Mouse (Mus musculus) MEL (cell line): Measurements from ENCODE around the gene Ilf3. TPM values are rescaled to one million over a fixed set of nuclear protein-coding genes. Genes with fewer than 3 reads are reported as not detected.

ENCODE experiments used
- DNase-seq: peaks from one replicate; pipeline ENCODE4 v3.0.0; 2011; ENCODE audit warnings: low read depth, low spot score
- H3K27ac ChIP-seq: 2 replicates; pipeline ENCODE4 v1.5.1; 2012; ENCODE audit warnings: low read depth, mild to moderate bottlenecking, control low read depth, low read length, moderate library complexity; ENCODE audit not compliant: control insufficient read depth
- H3K27me3 ChIP-seq, 2 experiments: fragments of 150-350 bp in 1 of 2; sonication (generic) in 1 of 2; 2 replicates each; pipeline ENCODE4 v1.6.1; 2012; ENCODE audit warnings: low read length in 2 of 2, mild to moderate bottlenecking in 2 of 2, improper control_type of control experiment in 1 of 2, moderate library complexity in 1 of 2; ENCODE audit not compliant: insufficient read depth in 2 of 2, control insufficient read depth in 1 of 2
- H3K36me3 ChIP-seq, 2 experiments: 2 replicates each; pipeline ENCODE4 v1.6.1; 2012 to 2014; ENCODE audit warnings: low read length in 2 of 2, improper control_type of control experiment in 1 of 2, inconsistent platforms in 1 of 2, mild to moderate bottlenecking in 1 of 2; ENCODE audit not compliant: insufficient read depth in 2 of 2, control insufficient read depth in 1 of 2
- H3K4me1 ChIP-seq, 2 experiments: fragments of 150-350 bp in 1 of 2; sonication (generic) in 1 of 2; 2 replicates each; pipeline ENCODE4 v1.6.1; 2012; ENCODE audit warnings: low read length in 2 of 2, improper control_type of control experiment in 1 of 2, mild to moderate bottlenecking in 1 of 2; ENCODE audit not compliant: insufficient read depth in 2 of 2, control insufficient read depth in 1 of 2
- H3K4me3 ChIP-seq, 2 experiments: fragments of 150-350 bp in 1 of 2; sonication (generic) in 1 of 2; 2 replicates each; pipeline ENCODE4 v1.5.1; 2012; ENCODE audit warnings: low read depth in 2 of 2, low read length in 2 of 2, mild to moderate bottlenecking in 2 of 2, moderate library complexity in 2 of 2, control low read depth in 1 of 2, improper control_type of control experiment in 1 of 2; ENCODE audit not compliant: control insufficient read depth in 1 of 2, insufficient read depth in 1 of 2
- H3K79me2 ChIP-seq: 2 replicates; pipeline ENCODE4 v1.6.1; 2012; ENCODE audit warnings: mild to moderate bottlenecking, low read length, moderate library complexity; ENCODE audit not compliant: control insufficient read depth, poor library complexity, insufficient read depth
- H3K9ac ChIP-seq: 2 replicates; pipeline ENCODE4 v1.6.1; 2012; ENCODE audit warnings: low read depth, mild to moderate bottlenecking, control low read depth, low read length, moderate library complexity; ENCODE audit not compliant: control insufficient read depth, poor library complexity, severe bottlenecking
- H3K9me3 ChIP-seq: fragments of 150-350 bp; sonication (generic); replicated peaks from 2 replicates; pipeline ENCODE4 v1.6.1; 2012; ENCODE audit warnings: mild to moderate bottlenecking, low read length, improper control_type of control experiment, moderate library complexity; ENCODE audit not compliant: insufficient read depth
- BHLHE40 ChIP-seq: IDR thresholded peaks from 2 replicates; pipeline ENCODE4 v1.6.1; 2012; ENCODE audit warnings: low read depth, mild to moderate bottlenecking, inconsistent platforms, low read length, improper control_type of control experiment, borderline replicate concordance
- CHD1 ChIP-seq: IDR thresholded peaks from 2 replicates; pipeline ENCODE4 v1.6.1; 2012; ENCODE audit warnings: low read depth, mild to moderate bottlenecking, inconsistent platforms, low read length, improper control_type of control experiment
- CTCF ChIP-seq, 3 experiments: IDR thresholded peaks in 2 of 3; conservative IDR thresholded peaks in 1 of 3; 2 replicates each; pipeline ENCODE4 v1.5.1; 2011 to 2012; ENCODE audit warnings: low read length in 3 of 3, low read depth in 2 of 3, mild to moderate bottlenecking in 2 of 3, improper control_type of control experiment in 1 of 3, inconsistent platforms in 1 of 3, mixed read lengths in 1 of 3, moderate library complexity in 1 of 3; ENCODE audit not compliant: control insufficient read depth in 1 of 3, insufficient read depth in 1 of 3, poor library complexity in 1 of 3, severe bottlenecking in 1 of 3
- E2F4 ChIP-seq: IDR thresholded peaks from 2 replicates; pipeline ENCODE4 v1.6.1; 2011; ENCODE audit warnings: low read depth, low read length, improper control_type of control experiment, borderline replicate concordance
- ELF1 ChIP-seq: IDR thresholded peaks from 2 replicates; pipeline ENCODE4 v1.6.1; 2014; ENCODE audit warnings: low read depth, mild to moderate bottlenecking, inconsistent platforms, low read length, improper control_type of control experiment, moderate library complexity
- EP300 ChIP-seq, 2 experiments: IDR thresholded peaks; 2 replicates each; pipeline ENCODE4 v1.6.1; 2011; ENCODE audit warnings: improper control_type of control experiment in 2 of 2, low read length in 2 of 2, low read depth in 1 of 2, mild to moderate bottlenecking in 1 of 2
- ETS1 ChIP-seq: IDR thresholded peaks from 2 replicates; pipeline ENCODE4 v1.6.1; 2012; ENCODE audit warnings: low read depth, mild to moderate bottlenecking, inconsistent platforms, low read length, improper control_type of control experiment, moderate library complexity
- GABPA ChIP-seq: IDR thresholded peaks from 2 replicates; pipeline ENCODE4 v1.6.1; 2012; ENCODE audit warnings: low read depth, mild to moderate bottlenecking, inconsistent platforms, low read length, improper control_type of control experiment, moderate library complexity
- GATA1 ChIP-seq: IDR thresholded peaks from 2 replicates; pipeline ENCODE4 v1.6.1; 2011; ENCODE audit warnings: low read depth, low read length, improper control_type of control experiment
- HCFC1 ChIP-seq: IDR thresholded peaks from 2 replicates; pipeline ENCODE4 v1.6.1; 2012; ENCODE audit warnings: low read depth, mild to moderate bottlenecking, inconsistent platforms, low read length, improper control_type of control experiment, moderate library complexity
- JUND ChIP-seq: IDR thresholded peaks from 2 replicates; pipeline ENCODE4 v1.6.1; 2011; ENCODE audit warnings: low read depth, mild to moderate bottlenecking, improper control_type of control experiment, low read length
- MAFK ChIP-seq: IDR thresholded peaks from 2 replicates; pipeline ENCODE4 v1.6.1; 2011; ENCODE audit warnings: low read depth, mild to moderate bottlenecking, low read length, improper control_type of control experiment, borderline replicate concordance
- MAX ChIP-seq: IDR thresholded peaks from 2 replicates; pipeline ENCODE4 v1.6.1; 2011; ENCODE audit warnings: low read length, improper control_type of control experiment
- MAZ ChIP-seq: IDR thresholded peaks from 2 replicates; pipeline ENCODE4 v1.6.1; 2012; ENCODE audit warnings: low read depth, mild to moderate bottlenecking, inconsistent platforms, low read length, improper control_type of control experiment
- MEF2A ChIP-seq: IDR thresholded peaks from 2 replicates; pipeline ENCODE4 v1.6.1; 2014; ENCODE audit warnings: low read depth, mild to moderate bottlenecking, inconsistent platforms, low read length, improper control_type of control experiment; ENCODE audit not compliant: poor library complexity, insufficient replicate concordance, severe bottlenecking; ENCODE audit errors: extremely low read depth
- MXI1 ChIP-seq: IDR thresholded peaks from 2 replicates; pipeline ENCODE4 v1.6.1; 2011; ENCODE audit warnings: mild to moderate bottlenecking, low read depth, low read length, improper control_type of control experiment
- MYB ChIP-seq: IDR thresholded peaks from 2 replicates; pipeline ENCODE4 v1.6.1; 2011; ENCODE audit warnings: mild to moderate bottlenecking, low read depth, low read length, improper control_type of control experiment
- MYC ChIP-seq: IDR thresholded peaks from 2 replicates; pipeline ENCODE4 v1.6.1; 2011; ENCODE audit warnings: low read depth, mild to moderate bottlenecking, low read length, improper control_type of control experiment, moderate library complexity
- NELFE ChIP-seq: IDR thresholded peaks from 2 replicates; pipeline ENCODE4 v1.6.1; 2011; ENCODE audit warnings: low read depth, low read length, improper control_type of control experiment
- NRF1 ChIP-seq: IDR thresholded peaks from 2 replicates; pipeline ENCODE4 v1.6.1; 2014; ENCODE audit warnings: low read depth, mild to moderate bottlenecking, inconsistent platforms, low read length, improper control_type of control experiment, moderate library complexity; ENCODE audit not compliant: poor library complexity, insufficient read depth, severe bottlenecking
- POLR2A ChIP-seq, 2 experiments: IDR thresholded peaks; 2 replicates each; pipeline ENCODE4 v1.6.1; 2011 to 2012; ENCODE audit warnings: low read length in 2 of 2, mild to moderate bottlenecking in 2 of 2, control low read depth in 1 of 2, improper control_type of control experiment in 1 of 2, low read depth in 1 of 2, moderate library complexity in 1 of 2; ENCODE audit not compliant: control insufficient read depth in 1 of 2, insufficient read depth in 1 of 2, poor library complexity in 1 of 2
- POLR2AphosphoS2 ChIP-seq: IDR thresholded peaks from 2 replicates; pipeline ENCODE4 v1.6.1; 2011; ENCODE audit warnings: low read length, improper control_type of control experiment
- POLR2AphosphoS5 ChIP-seq: IDR thresholded peaks from 2 replicates; pipeline ENCODE4 v1.6.1; 2012; ENCODE audit warnings: low read depth, borderline replicate concordance, mild to moderate bottlenecking, inconsistent platforms, low read length, moderate library complexity, mixed read lengths
- RAD21 ChIP-seq: IDR thresholded peaks from 2 replicates; pipeline ENCODE4 v1.6.1; 2011; ENCODE audit warnings: mild to moderate bottlenecking, low read depth, low read length, improper control_type of control experiment
- SIN3A ChIP-seq: IDR thresholded peaks from 2 replicates; pipeline ENCODE4 v1.6.1; 2012; ENCODE audit warnings: low read length, improper control_type of control experiment, inconsistent platforms
- SMC3 ChIP-seq: IDR thresholded peaks from 2 replicates; pipeline ENCODE4 v1.6.1; 2011; ENCODE audit warnings: low read depth, low read length, improper control_type of control experiment
- TAL1 ChIP-seq: IDR thresholded peaks from 2 replicates; pipeline ENCODE4 v1.6.1; 2012; ENCODE audit warnings: mild to moderate bottlenecking, inconsistent platforms, low read length, moderate library complexity, mixed read lengths
- TBP ChIP-seq: IDR thresholded peaks from 2 replicates; pipeline ENCODE4 v1.8.0; 2011; ENCODE audit warnings: low read depth, low read length, improper control_type of control experiment
- TCF12 ChIP-seq: IDR thresholded peaks from 2 replicates; pipeline ENCODE4 v1.6.1; 2014; ENCODE audit warnings: low read depth, mild to moderate bottlenecking, inconsistent platforms, low read length, improper control_type of control experiment, moderate library complexity
- UBTF ChIP-seq: IDR thresholded peaks from 2 replicates; pipeline ENCODE4 v1.6.1; 2012; ENCODE audit warnings: low read depth, mild to moderate bottlenecking, inconsistent platforms, low read length, improper control_type of control experiment, moderate library complexity, borderline replicate concordance; ENCODE audit not compliant: insufficient read depth
- USF1 ChIP-seq: IDR thresholded peaks from 2 replicates; pipeline ENCODE4 v1.6.1; 2014; ENCODE audit warnings: low read depth, mild to moderate bottlenecking, inconsistent platforms, low read length, improper control_type of control experiment, moderate library complexity
- USF2 ChIP-seq, 2 experiments: IDR thresholded peaks; 2 replicates each; pipeline ENCODE4 v1.6.1; 2011 to 2012; ENCODE audit warnings: improper control_type of control experiment in 2 of 2, low read length in 2 of 2, borderline replicate concordance in 1 of 2, inconsistent platforms in 1 of 2, low read depth in 1 of 2, mild to moderate bottlenecking in 1 of 2; ENCODE audit not compliant: insufficient read depth in 1 of 2
- ZKSCAN1 ChIP-seq: IDR thresholded peaks from 2 replicates; pipeline ENCODE4 v1.6.1; 2012; ENCODE audit warnings: low read depth, mild to moderate bottlenecking, inconsistent platforms, low read length, improper control_type of control experiment, moderate library complexity
- ZMIZ1 ChIP-seq: IDR thresholded peaks from 2 replicates; pipeline ENCODE4 v1.6.1; 2012; ENCODE audit warnings: low read depth, mild to moderate bottlenecking, inconsistent platforms, low read length, improper control_type of control experiment, moderate library complexity
- ZNF384 ChIP-seq: IDR thresholded peaks from 2 replicates; pipeline ENCODE4 v1.6.1; 2012; ENCODE audit warnings: low read depth, mild to moderate bottlenecking, inconsistent platforms, low read length, improper control_type of control experiment
- polyA plus RNA-seq, 2 experiments: library from polyadenylated mRNA; stranded (reverse) in 1 of 2; unstranded in 1 of 2; fragments of >175 nt in 1 of 2; fragments of >200 nt in 1 of 2; gene quantifications; 2 replicates each; pipeline versions ENCODE4 v1.2.1 to v1.2.4; 2012; ENCODE audit warnings: low replicate concordance in 2 of 2, low read depth in 1 of 2; ENCODE audit not compliant: insufficient read length in 2 of 2, insufficient read depth in 1 of 2, missing spikeins in 1 of 2
- total RNA-seq: library from RNA; depleted of rRNA; stranded (reverse); fragments of 300-350 nt; gene quantifications from 2 replicates; pipeline ENCODE4 v1.2.3, GENCODE M21; 2012

Ilf3 gene
- total and polyA plus RNA-seq, 3 experiments, result 67.4 to 519 (median 210) TPM

DNA sequence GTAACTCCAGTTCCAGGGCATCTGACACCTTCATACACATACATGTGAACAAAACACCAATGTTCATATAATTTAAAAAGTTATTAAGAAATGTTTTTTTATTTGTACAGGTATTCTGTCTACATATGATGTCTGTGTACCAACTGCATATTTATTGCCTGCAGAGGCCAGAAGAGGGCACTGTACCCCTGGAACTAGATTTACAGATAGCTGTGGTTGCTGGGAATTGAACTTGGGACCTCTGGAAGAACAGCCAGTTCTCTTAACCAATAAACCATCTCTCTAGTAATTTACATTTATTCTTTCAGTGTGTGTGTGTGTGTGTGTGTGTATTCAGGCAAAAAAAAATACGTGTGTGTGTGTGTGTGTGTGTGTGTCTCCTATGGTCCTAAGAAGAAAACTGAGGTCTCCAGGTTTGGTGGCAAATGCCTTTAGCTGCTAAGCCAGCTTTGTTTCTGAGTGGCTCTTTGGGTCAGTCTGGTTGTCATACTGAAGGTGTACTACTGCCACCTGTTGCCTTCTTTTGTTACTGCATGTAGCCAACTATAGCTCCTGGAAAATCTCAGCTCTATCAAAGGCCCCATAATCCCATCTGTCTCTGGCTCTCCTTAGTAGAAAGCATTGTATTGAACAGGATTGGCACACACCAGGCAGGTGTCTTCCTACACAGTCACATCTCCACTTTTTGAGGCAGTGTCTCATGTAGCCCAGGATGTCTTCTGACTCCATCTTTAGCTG is 10.5 kb upstream of the Ilf3 start:
- Histone ChIP-seq H3K9ac (no peak overlapping the region), H3K79me2 (peaks cover 8% of the 10 kb centered on the region; the same call in 1 of the 2 replicates), H3K4me1 (peaks cover 7 to 12% of the 10 kb centered on the region in 2 experiments), H3K27ac (no peak overlapping the region), H3K4me3 (no peak overlapping the region), H3K27me3 (peaks cover 2 to 3% of the 10 kb centered on the region in 2 experiments; a peak in 2 of 4 replicates), H3K9me3 (no peaks in the 10 kb centered on the region), H3K36me3 (peaks cover 0 to 7% of the 10 kb centered on the region in 2 experiments; a peak in 2 of 4 replicates)
- DNase-seq, result peak; percentile 96
- TF ChIP-seq ELF1 (peak; percentile 44), HCFC1 (peak; percentile 48; the same call in 1 of the 2 replicates), ZKSCAN1 (no peak), ZNF384 (peak; percentile 63), CHD1 (no peak), MYB (no peak), MAZ (peak; percentile 81), BHLHE40 (peak; percentile 65; the same call in 1 of the 2 replicates), MAX (peak; percentile 62), MYC (peak; percentile 77; the same call in 1 of the 2 replicates), UBTF (no peak), GATA1 (peak; percentile 39; the same call in 1 of the 2 replicates), MEF2A (no peak), TCF12 (no peak), JUND (peak; percentile 89; the same call in 1 of the 2 replicates), ZMIZ1 (no peak; the same call in 1 of the 2 replicates), MXI1 (no peak), USF1 (peak; percentile 22; the same call in 1 of the 2 replicates), NRF1 (0 out of 2 replicates have a peak, but pooled peaks have one; percentile 12), POLR2AphosphoS5 (no peak), EP300 (IDR thresholded peaks at IDR 0.05; ENCODE audit: low read depth in 1 of 2, low read length in 2 of 2) (no peak), MAFK (no peak), GABPA (no peak), POLR2AphosphoS2 (no peak; the same call in 1 of the 2 replicates), ETS1 (peak; percentile 31; the same call in 1 of the 2 replicates), SIN3A (peak; percentile 89), SMC3 (peak; percentile 100), POLR2A (IDR thresholded peaks at IDR 0.05; ENCODE audit: control insufficient read depth in 1 of 2, insufficient read depth in 1 of 2, low read depth in 1 of 2, low read length in 2 of 2, poor library complexity in 1 of 2) (no peak), TBP (peak; percentile 97), NELFE (no peak), RAD21 (peak; percentile 99), USF2 (IDR thresholded peaks at IDR 0.05; ENCODE audit: borderline replicate concordance in 1 of 2, insufficient read depth in 1 of 2, low read depth in 1 of 2, low read length in 2 of 2) (no peak), CTCF (IDR thresholded peaks at IDR 0.05 in 2 of 3, conservative IDR thresholded peaks at IDR 0.05 in 1 of 3; ENCODE audit: control insufficient read depth in 1 of 3, insufficient read depth in 1 of 3, low read depth in 2 of 3, low read length in 3 of 3, poor library complexity in 1 of 3, severe bottlenecking in 1 of 3) (peak in 2 of 3 experiments; percentile 93 to 100; a peak in 4 of 6 replicates), TAL1 (no peak), E2F4 (no peak)
